Mouse (Mus musculus) CH12.LX (cell line): Measurements from ENCODE around the gene Hsd17b13. TPM values are rescaled to one million over a fixed set of nuclear protein-coding genes. Genes with fewer than 3 reads are reported as not detected.
A peak's percentile ranks its signal among the peaks of the same experiment; 100 is the strongest.

Experiments used
- DNase-seq: peaks from one replicate; pipeline ENCODE4 v3.0.0-alpha.2; 2013; ENCODE audit errors: extremely low read depth
- H3K27ac ChIP-seq: 2 replicates; pipeline ENCODE4 v1.5.1; 2012; ENCODE audit warnings: low read depth, mild to moderate bottlenecking, control low read depth, moderate library complexity; ENCODE audit not compliant: insufficient read depth
- H3K27me3 ChIP-seq: replicated peaks from 2 replicates; pipeline ENCODE3; 2012; ENCODE audit warnings: inconsistent platforms
- H3K36me3 ChIP-seq, 2 experiments: replicated peaks in 1 of 2; 2 replicates each; pipeline versions ENCODE3 to v1.6.1; 2012; ENCODE audit warnings: inconsistent platforms in 1 of 2, low read length in 1 of 2, mild to moderate bottlenecking in 1 of 2, mixed read lengths in 1 of 2, moderate library complexity in 1 of 2; ENCODE audit not compliant: control insufficient read depth in 1 of 2, insufficient read depth in 1 of 2
- H3K4me1 ChIP-seq, 2 experiments: 2 replicates each; pipeline ENCODE4 v1.6.1; 2012; ENCODE audit warnings: inconsistent platforms in 1 of 2, moderate library complexity in 1 of 2; ENCODE audit not compliant: insufficient read depth in 2 of 2, control insufficient read depth in 1 of 2
- H3K4me2 ChIP-seq: 2 replicates; pipeline ENCODE4 v1.6.1; 2012; ENCODE audit warnings: low read depth, mild to moderate bottlenecking, control low read depth; ENCODE audit not compliant: poor library complexity, insufficient read depth, severe bottlenecking
- H3K4me3 ChIP-seq, 3 experiments: fragments of 150-350 bp in 1 of 3; sonication (generic) in 1 of 3; replicated peaks in 1 of 3; 2 replicates each; pipeline versions ENCODE3 to v1.5.1; 2011 to 2012; ENCODE audit warnings: low read depth in 2 of 3, low read length in 2 of 3, mild to moderate bottlenecking in 2 of 3, moderate library complexity in 2 of 3, control low read depth in 1 of 3, improper control_type of control experiment in 1 of 3, inconsistent platforms in 1 of 3, mixed read lengths in 1 of 3; ENCODE audit not compliant: poor library complexity in 1 of 3
- H3K79me2 ChIP-seq: replicated peaks from 2 replicates; pipeline ENCODE4 v1.6.1; 2012; ENCODE audit warnings: mild to moderate bottlenecking, moderate library complexity; ENCODE audit not compliant: control insufficient read depth, poor library complexity, insufficient read depth, severe bottlenecking; ENCODE audit errors: extremely low read depth
- H3K9ac ChIP-seq: 2 replicates; pipeline ENCODE4 v1.6.1; 2012; ENCODE audit warnings: low read depth, mild to moderate bottlenecking, control low read depth, moderate library complexity; ENCODE audit not compliant: insufficient read depth
- H3K9me3 ChIP-seq: replicated peaks from 2 replicates; pipeline ENCODE3; 2012; ENCODE audit warnings: low read length, inconsistent platforms, mixed read lengths
- CHD1 ChIP-seq: IDR thresholded peaks from 2 replicates; pipeline ENCODE4 v1.6.1; 2012; ENCODE audit warnings: low read depth, low read length, improper control_type of control experiment, inconsistent platforms
- CHD2 ChIP-seq: IDR thresholded peaks from 2 replicates; pipeline ENCODE4 v1.6.1; 2011; ENCODE audit warnings: low read length, improper control_type of control experiment
- CTCF ChIP-seq, 2 experiments: IDR thresholded peaks in 1 of 2; conservative IDR thresholded peaks in 1 of 2; 2 replicates each; pipeline ENCODE4 v1.5.1; 2011 to 2012; ENCODE audit warnings: low read depth in 2 of 2, low read length in 2 of 2, improper control_type of control experiment in 1 of 2, inconsistent platforms in 1 of 2, mild to moderate bottlenecking in 1 of 2, moderate library complexity in 1 of 2
- ELF1 ChIP-seq: IDR thresholded peaks from 2 replicates; pipeline ENCODE4 v1.6.1; 2014; ENCODE audit warnings: low read depth, mild to moderate bottlenecking, inconsistent platforms, low read length, improper control_type of control experiment
- EP300 ChIP-seq: IDR thresholded peaks from 2 replicates; pipeline ENCODE4 v1.6.1; 2011; ENCODE audit warnings: low read length, improper control_type of control experiment
- ETS1 ChIP-seq: conservative IDR thresholded peaks from 2 replicates; pipeline ENCODE4 v1.6.1; 2012; ENCODE audit warnings: low read depth, mild to moderate bottlenecking, inconsistent platforms, low read length, improper control_type of control experiment, moderate library complexity
- HCFC1 ChIP-seq: IDR thresholded peaks from 2 replicates; pipeline ENCODE4 v1.6.1; 2012; ENCODE audit warnings: low read depth, mild to moderate bottlenecking, inconsistent platforms, low read length, improper control_type of control experiment
- IRF4 ChIP-seq: IDR thresholded peaks from 2 replicates; pipeline ENCODE4 v1.6.1; 2014; ENCODE audit warnings: low read depth, mild to moderate bottlenecking, inconsistent platforms, low read length, improper control_type of control experiment
- JUN ChIP-seq: IDR thresholded peaks from 2 replicates; pipeline ENCODE4 v1.6.1; 2011; ENCODE audit warnings: low read depth, mild to moderate bottlenecking, low read length, improper control_type of control experiment, moderate library complexity; ENCODE audit not compliant: insufficient read depth
- JUND ChIP-seq: conservative IDR thresholded peaks from 2 replicates; pipeline ENCODE4 v1.6.1; 2011; ENCODE audit warnings: low read depth, low read length, improper control_type of control experiment
- KAT2A ChIP-seq: IDR thresholded peaks from 2 replicates; pipeline ENCODE4 v1.6.1; 2012; ENCODE audit warnings: low read length, improper control_type of control experiment, inconsistent platforms; ENCODE audit not compliant: insufficient replicate concordance
- MYC ChIP-seq: IDR thresholded peaks from 2 replicates; pipeline ENCODE4 v1.6.1; 2011; ENCODE audit warnings: low read depth, mild to moderate bottlenecking, improper control_type of control experiment, low read length
- NRF1 ChIP-seq: IDR thresholded peaks from 2 replicates; pipeline ENCODE4 v1.6.1; 2014; ENCODE audit warnings: low read depth, mild to moderate bottlenecking, inconsistent platforms, low read length, improper control_type of control experiment, moderate library complexity
- POLR2AphosphoS2 ChIP-seq: IDR thresholded peaks from 2 replicates; pipeline ENCODE4 v1.6.1; 2011; ENCODE audit warnings: low read depth, low read length, improper control_type of control experiment
- RAD21 ChIP-seq: IDR thresholded peaks from 2 replicates; pipeline ENCODE4 v1.6.1; 2011; ENCODE audit warnings: low read depth, mild to moderate bottlenecking, low read length, improper control_type of control experiment, moderate library complexity
- SIN3A ChIP-seq: IDR thresholded peaks from 2 replicates; pipeline ENCODE4 v1.6.1; 2012; ENCODE audit warnings: low read length, improper control_type of control experiment, inconsistent platforms
- SMC3 ChIP-seq: IDR thresholded peaks from 2 replicates; pipeline ENCODE4 v1.6.1; 2011; ENCODE audit warnings: low read depth, low read length, improper control_type of control experiment
- TBP ChIP-seq: conservative IDR thresholded peaks from 2 replicates; pipeline ENCODE4 v1.6.1; 2011; ENCODE audit warnings: low read depth, low read length, improper control_type of control experiment
- ZC3H11A ChIP-seq: IDR thresholded peaks from 2 replicates; pipeline ENCODE4 v1.6.1; 2012; ENCODE audit warnings: low read depth, mild to moderate bottlenecking, inconsistent platforms, low read length, improper control_type of control experiment
- ZMIZ1 ChIP-seq: IDR thresholded peaks from 2 replicates; pipeline ENCODE4 v1.6.1; 2012; ENCODE audit warnings: low read depth, mild to moderate bottlenecking, inconsistent platforms, low read length, improper control_type of control experiment
- dilution Hi-C: fragments of 300-500 bp; cut with MboI; formaldehyde crosslinking; loops from 2 replicates; pipeline ENCODE4 v1.14.3; 2020; ENCODE audit warnings: low sequenced_read_pairs; ENCODE audit not compliant: extremely low pct_unique_long_range_greater_than_20kb, extremely low pct_ligation_motif_present
- in situ Hi-C: fragments of 300-500 bp; cut with MboI; formaldehyde crosslinking; loops from 3 replicates; pipeline ENCODE4 v1.14.3; 2019; ENCODE audit warnings: low sequenced_read_pairs, low pct_ligation_motif_present, low pct_unique_long_range_greater_than_20kb, mixed read lengths
- polyA plus RNA-seq: library from polyadenylated mRNA; unstranded; fragments of >175 nt; gene quantifications from 2 replicates; pipeline ENCODE4 v1.2.1, GENCODE M21; 2012; ENCODE audit warnings: low read depth; ENCODE audit not compliant: insufficient read length
- total RNA-seq, 2 experiments: library from RNA; depleted of rRNA; stranded (reverse); fragments of 300-350 nt in 1 of 2; fragments of >200 nt in 1 of 2; gene quantifications; 2 replicates each; pipeline ENCODE4 v1.2.3; 2012 to 2014

Hsd17b13 gene
- total and polyA plus RNA-seq, 3 experiments = 0.23 to 0.64 TPM; not detected in 1

DNA sequence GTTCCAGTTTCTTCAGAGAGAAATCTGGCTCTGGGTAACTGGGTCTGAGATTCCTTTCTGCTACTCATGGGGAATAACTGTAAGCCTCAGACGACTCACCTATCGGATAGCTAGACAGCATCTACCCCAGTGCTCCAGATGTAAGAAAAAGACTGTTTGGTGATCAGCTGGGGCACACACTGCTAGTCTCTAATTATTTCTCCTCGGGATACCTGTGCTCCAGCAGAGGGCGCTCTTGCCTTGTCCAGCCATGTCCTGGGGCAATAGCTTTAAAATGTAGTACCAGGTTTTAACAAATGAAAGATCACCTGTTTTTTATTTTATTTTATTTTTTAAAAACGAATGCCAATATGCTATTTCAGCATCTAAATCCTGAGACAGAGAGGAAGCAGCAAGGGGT is 22.5 kb upstream of the Hsd17b13 start:
- peak; percentile 81 for DNase-seq
- TF ChIP-seq SIN3A (0 out of 2 replicates have a peak, but pooled peaks have one; percentile 35), ETS1 (no peak), ZC3H11A (peak; percentile 78), TBP (no peak), POLR2AphosphoS2 (no peak), CTCF (conservative IDR thresholded peaks at IDR 0.05 in 1 of 2, IDR thresholded peaks at IDR 0.05 in 1 of 2; ENCODE audit: low read depth in 2 of 2, low read length in 2 of 2) (peak; percentile 77 to 97), SMC3 (peak; percentile 95), IRF4 (peak; percentile 18; the same call in 1 of the 2 replicates), NRF1 (no peak), RAD21 (peak; percentile 98), JUND (no peak), KAT2A (no peak), CHD2 (no peak), JUN (no peak)
- dilution Hi-C loops = no loop called here
- no peaks in the 10 kb centered on the region for H3K27me3 ChIP-seq
- H3K9me3 ChIP-seq = no peaks in the 10 kb centered on the region
- in situ Hi-C loops = loop anchor here (5.0 kb wide), 1 partner anchor 38 kb away; no protein-coding TSS in a partner anchor
- peaks cover 6 to 27% of the 10 kb centered on the region in 2 experiments for H3K36me3 ChIP-seq
- H3K9ac ChIP-seq = no peak overlapping the region
- no peaks in the 10 kb centered on the region for H3K79me2 ChIP-seq
- no peak overlapping the region for H3K4me2 ChIP-seq
- no peak overlapping the region for H3K27ac ChIP-seq
- no peak overlapping the region for H3K4me3 ChIP-seq
- no peaks in the 10 kb centered on the region for H3K4me1 ChIP-seq

DNA sequence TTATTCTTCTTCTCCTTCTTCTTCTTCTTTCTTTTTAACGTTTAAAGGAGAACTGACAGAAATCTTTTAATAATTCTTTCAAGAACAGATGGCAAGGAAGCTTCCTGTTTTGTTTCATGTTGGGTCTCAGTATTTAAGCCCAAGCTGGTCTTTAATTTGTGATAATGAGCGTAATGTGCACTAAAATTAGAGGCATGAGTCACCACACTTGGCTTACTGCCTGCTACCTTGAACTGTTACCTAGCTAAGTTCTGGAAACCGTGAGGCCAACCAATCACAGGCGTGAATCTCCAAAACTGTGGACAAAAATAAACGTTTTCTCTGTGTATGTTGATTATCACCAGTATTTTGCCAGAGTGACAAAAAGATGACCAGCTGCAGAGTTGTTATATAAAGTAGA is 21.5 kb upstream of the Hsd17b13 start:
- H3K36me3 ChIP-seq = peaks cover 6 to 30% of the 10 kb centered on the region in 2 experiments
- dilution Hi-C loops (no loop called here), in situ Hi-C loops (loop anchor here (5.0 kb wide), 1 partner anchor 39 kb away; no protein-coding TSS in a partner anchor)
- DNase-seq = no peak
- H3K79me2 ChIP-seq = no peaks in the 10 kb centered on the region
- no peak overlapping the region for H3K27ac ChIP-seq
- H3K9ac ChIP-seq = no peak overlapping the region
- H3K27me3 ChIP-seq = no peaks in the 10 kb centered on the region
- no peak for TF ChIP-seq EP300
- TF ChIP-seq ELF1 = no peak
- no peak for TF ChIP-seq CHD2
- no peak for TF ChIP-seq SMC3
- TF ChIP-seq MYC = no peak
- TF ChIP-seq CHD1 = no peak
- TF ChIP-seq ZMIZ1 = no peak
- no peak for TF ChIP-seq HCFC1
- no peak overlapping the region for H3K4me2 ChIP-seq
- no peak overlapping the region for H3K4me3 ChIP-seq
- H3K4me1 ChIP-seq = no peaks in the 10 kb centered on the region
- H3K9me3 ChIP-seq = no peaks in the 10 kb centered on the region
